Mouse (Mus musculus): ENCODE measurements at regions not wholly inside any gene's neighbourhood (a gene's known extent, or its start where the extent isn't known, plus 50 kb on each side); places are given as distances from the start of the nearest gene placed in this dataset.

- intact Hi-C loops (cut with DNase I), result no loop called here
- DNase-seq, result no peak
Measured at GRCm38 (mm10) chr9:31794911-31795310, 118.4 kb downstream of the Barx2 start.

- intact Hi-C loops (cut with DNase I), result no loop called here
- DNase-seq, result peak in 1 of 2 experiments; percentile 3
Measured at GRCm38 (mm10) chr9:31775956-31776355, 137.3 kb downstream of the Barx2 start.

- no peak for DNase-seq
- intact Hi-C loops (cut with DNase I), result no loop called here
Measured at GRCm38 (mm10) chr9:31765401-31765800, 147.9 kb downstream of the Barx2 start.

GRCm38 (mm10) chr9:31757894-31758561 lies 155.2 kb downstream of the Barx2 start:
- DNase-seq, result no peak
- intact Hi-C loops (cut with DNase I), result no loop called here

GRCm38 (mm10) chr9:31730443-31730842 lies 182.8 kb downstream of the Barx2 start:
- no peak for DNase-seq
- intact Hi-C loops (cut with DNase I), result no loop called here

- intact Hi-C loops (cut with DNase I), result no loop called here
- DNase-seq, result no peak
Measured at GRCm38 (mm10) chr9:31719309-31719708, 194.0 kb downstream of the Barx2 start.

- intact Hi-C loops (cut with DNase I), result no loop called here
Measured at GRCm38 (mm10) chr9:31710022-31710421, 203.2 kb downstream of the Barx2 start.

GRCm38 (mm10) chr9:31706688-31707087 lies 206.6 kb downstream of the Barx2 start:
- DNase-seq, result no peak
- intact Hi-C loops (cut with DNase I), result no loop called here

More at GRCm38 (mm10) chr9:31710022-31710421, 203.2 kb downstream of the Barx2 start:
- no peak for DNase-seq

- no peak for DNase-seq
- intact Hi-C loops (cut with DNase I), result no loop called here
Measured at GRCm38 (mm10) chr9:31690921-31691475, 222.3 kb downstream of the Barx2 start.

- no peak for DNase-seq
- intact Hi-C loops (cut with DNase I), result loop anchor here (10.0 kb wide), 1 partner anchor 226 kb away; the partner anchor contains the start of gene Barx2
Measured at GRCm38 (mm10) chr9:31688398-31688705, 224.1 kb upstream of the Tmem45b start.

- intact Hi-C loops (cut with DNase I), result loop anchor here (10.0 kb wide), 1 partner anchor 227 kb away; the partner anchor contains the start of gene Barx2
- peak; percentile 35 to 41 for DNase-seq
Measured at GRCm38 (mm10) chr9:31687686-31688397, 223.6 kb upstream of the Tmem45b start.

- intact Hi-C loops (cut with DNase I), result loop anchor here (10.0 kb wide), 1 partner anchor 228 kb away; the partner anchor contains the start of gene Barx2
- no peak for DNase-seq
Measured at GRCm38 (mm10) chr9:31686466-31686865, 222.2 kb upstream of the Tmem45b start.

- DNase-seq, result no peak
- intact Hi-C loops (cut with DNase I), result loop anchor here (10.0 kb wide), 1 partner anchor 230 kb away; the partner anchor contains the start of gene Barx2
Measured at GRCm38 (mm10) chr9:31684812-31685188, 220.5 kb upstream of the Tmem45b start.

- intact Hi-C loops (cut with DNase I), result loop anchor here (10.0 kb wide), 1 partner anchor 231 kb away; the partner anchor contains the start of gene Barx2
- no peak for DNase-seq
Measured at GRCm38 (mm10) chr9:31684099-31684811, 220.0 kb upstream of the Tmem45b start.

- intact Hi-C loops (cut with DNase I), result loop anchor here (10.0 kb wide), 1 partner anchor 231 kb away; the partner anchor contains the start of gene Barx2
- DNase-seq, result no peak
Measured at GRCm38 (mm10) chr9:31683302-31684081, 219.2 kb upstream of the Tmem45b start.

GRCm38 (mm10) chr9:31682893-31683292 lies 218.6 kb upstream of the Tmem45b start:
- DNase-seq, result no peak
- intact Hi-C loops (cut with DNase I), result loop anchor here (10.0 kb wide), 1 partner anchor 232 kb away; the partner anchor contains the start of gene Barx2

- no peak for DNase-seq
- intact Hi-C loops (cut with DNase I), result no loop called here
Measured at GRCm38 (mm10) chr9:31677150-31677549, 212.9 kb upstream of the Tmem45b start.

- intact Hi-C loops (cut with DNase I), result no loop called here
- DNase-seq, result no peak
Measured at GRCm38 (mm10) chr9:31659026-31659425, 194.8 kb upstream of the Tmem45b start.

GRCm38 (mm10) chr9:31657612-31658011 lies 193.3 kb upstream of the Tmem45b start:
- DNase-seq, result no peak
- intact Hi-C loops (cut with DNase I), result no loop called here

- intact Hi-C loops (cut with DNase I), result no loop called here
- no peak for DNase-seq
Measured at GRCm38 (mm10) chr9:31656676-31657075, 192.4 kb upstream of the Tmem45b start.
